Mouse (Mus musculus) gastrocnemius, adult 8-10 months (tissue): ENCODE results near the gene Cnpy3. TPM values are rescaled to one million over a fixed set of nuclear protein-coding genes. Genes with fewer than 3 reads are reported as not detected.
"Not testable (repeated sequence)": the region's sequence is repeated elsewhere in the genome, so short reads cannot be mapped to it uniquely, and the experiment has no call there.

Source experiments
- DNase-seq, 2 experiments: peaks; one replicate each; pipeline ENCODE4 v3.0.0; 2022; ENCODE audit warnings: low spot score in 2 of 2
- total RNA-seq, 4 experiments: library from RNA; stranded (reverse); gene quantifications; 2 replicates each; pipeline ENCODE4 v1.2.4; 2022

Cnpy3 gene
- total RNA-seq, 4 experiments from 2014 or later, result 4.6 to 9.4 (median 6.4) TPM

GRCm38 (mm10) chr17:46767868-46768267, 15.9 kb upstream of the Cnpy3 start:
- DNase-seq, result no peak

GRCm38 (mm10) chr17:46764916-46765315, 12.9 kb upstream of the Cnpy3 start:
- not testable (repeated sequence) for DNase-seq

GRCm38 (mm10) chr17:46763544-46763943, 11.5 kb upstream of the Cnpy3 start, which contains the start of gene Ptcra:
TSS of gene Ptcra (minus strand) at chr17:46763712.
- no peak for DNase-seq

- no peak for DNase-seq
These were observed 6.7 kb upstream of the Cnpy3 start for GRCm38 (mm10) chr17:46758753-46759152.

GRCm38 (mm10) chr17:46751056-46751793, 789 bp downstream of the Cnpy3 start:
- no peak for DNase-seq

- no peak for DNase-seq
These were observed 1.4 kb downstream of the Cnpy3 start for GRCm38 (mm10) chr17:46750580-46750979.

DNA sequence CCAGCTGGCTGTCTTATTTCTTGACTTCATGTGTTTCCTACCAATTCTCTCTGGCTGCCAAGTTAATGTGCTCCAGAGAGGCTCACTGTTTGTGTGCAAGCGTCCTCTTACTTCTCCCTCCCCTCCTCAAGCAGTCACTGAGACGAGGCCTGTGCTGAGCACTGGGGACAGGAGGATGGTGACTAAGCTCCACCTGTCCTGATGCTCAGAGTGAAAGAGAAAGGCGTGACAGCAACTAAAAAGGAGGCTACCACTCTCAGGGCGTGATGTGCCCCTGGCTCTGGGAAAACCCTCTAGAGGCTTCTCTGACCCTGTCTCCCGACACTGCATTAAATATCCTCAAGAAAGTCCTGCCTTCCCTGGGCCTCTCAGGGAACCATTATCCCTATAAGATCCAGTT, 2.7 kb downstream of the Cnpy3 start:
- no peak for DNase-seq

- no peak for DNase-seq
These were observed 4.2 kb downstream of the Cnpy3 start for GRCm38 (mm10) chr17:46747806-46748205.

DNA sequence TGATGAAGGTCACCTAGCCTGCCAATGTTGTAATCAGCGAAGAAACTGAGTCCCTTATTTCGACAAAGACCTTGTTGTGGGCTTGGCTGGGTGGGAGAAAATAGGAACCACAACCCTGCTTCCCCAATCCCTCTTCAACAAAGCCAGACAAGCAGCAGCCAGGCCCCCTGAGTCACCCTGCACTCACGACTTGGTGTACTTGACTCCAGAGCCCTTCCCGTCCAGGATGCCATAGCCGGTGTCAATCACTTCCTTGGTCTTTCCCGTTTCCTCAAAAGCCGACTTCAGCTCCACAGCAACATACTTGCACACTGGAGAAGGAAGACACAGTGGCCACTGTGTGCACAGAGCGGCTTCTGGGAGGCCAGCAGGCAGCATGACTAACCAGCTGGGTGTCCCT, 4.8 kb downstream of the Cnpy3 start:
- no peak for DNase-seq

DNA sequence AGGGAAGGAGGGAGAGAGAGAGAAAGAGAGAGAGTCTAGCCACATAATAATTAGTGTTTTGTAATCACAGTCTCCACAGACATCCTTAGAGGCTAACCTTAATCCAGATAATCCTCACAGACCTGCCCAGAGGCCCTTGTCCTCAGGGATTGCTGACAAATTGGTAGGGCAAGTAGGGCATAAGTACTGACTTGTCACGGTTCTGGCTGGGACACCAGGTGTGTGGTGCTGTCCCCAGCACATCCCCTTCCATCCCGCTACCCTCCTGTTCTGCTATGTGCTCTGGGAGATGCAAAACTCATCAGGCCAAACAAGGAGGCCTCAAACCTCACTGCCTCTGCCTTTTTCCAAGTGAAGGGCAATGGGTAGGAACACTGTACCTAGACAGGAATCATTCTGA, 6.5 kb downstream of the Cnpy3 start:
- DNase-seq, result no peak

DNA sequence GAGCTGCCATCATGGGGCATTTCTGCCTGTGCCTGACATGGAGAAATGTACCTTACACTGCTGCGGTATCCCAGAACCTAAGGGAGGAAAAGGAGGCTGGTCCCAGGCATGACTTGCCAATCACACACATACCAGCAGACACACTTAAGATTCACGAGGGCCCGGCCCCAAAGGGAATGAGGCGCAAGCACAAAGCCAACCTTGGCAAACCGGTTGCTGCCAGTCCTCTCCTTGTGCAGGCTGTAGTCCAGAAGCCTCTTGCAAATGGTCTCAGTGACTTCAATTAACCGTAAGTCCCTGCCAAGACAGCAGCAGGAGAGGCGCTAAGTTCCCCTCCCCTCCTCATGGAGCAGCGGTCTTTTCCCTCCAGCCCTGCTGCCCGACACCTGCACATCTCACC, 9.0 kb downstream of the Cnpy3 start:
- DNase-seq, result no peak

DNA sequence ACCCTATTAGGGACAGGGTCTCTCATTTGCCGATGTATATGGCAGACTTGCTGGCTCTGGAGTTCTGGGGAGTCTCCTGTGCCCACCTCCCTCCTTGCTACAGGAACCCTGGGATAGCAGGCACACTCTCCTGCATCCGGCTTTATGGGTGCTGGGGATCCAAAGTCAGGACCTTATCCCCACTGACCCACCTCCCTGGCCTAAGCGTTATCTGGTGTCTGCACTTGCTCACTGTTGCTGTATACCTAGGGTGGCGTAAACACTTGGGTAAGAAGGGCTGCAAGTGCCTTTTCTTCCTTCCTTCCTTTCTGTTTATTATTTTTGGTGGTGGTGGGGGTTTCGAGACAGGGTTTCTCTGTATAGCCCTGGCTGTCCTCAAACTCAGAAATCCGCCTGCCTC, 10.7 kb downstream of the Cnpy3 start:
- no peak for DNase-seq

DNA sequence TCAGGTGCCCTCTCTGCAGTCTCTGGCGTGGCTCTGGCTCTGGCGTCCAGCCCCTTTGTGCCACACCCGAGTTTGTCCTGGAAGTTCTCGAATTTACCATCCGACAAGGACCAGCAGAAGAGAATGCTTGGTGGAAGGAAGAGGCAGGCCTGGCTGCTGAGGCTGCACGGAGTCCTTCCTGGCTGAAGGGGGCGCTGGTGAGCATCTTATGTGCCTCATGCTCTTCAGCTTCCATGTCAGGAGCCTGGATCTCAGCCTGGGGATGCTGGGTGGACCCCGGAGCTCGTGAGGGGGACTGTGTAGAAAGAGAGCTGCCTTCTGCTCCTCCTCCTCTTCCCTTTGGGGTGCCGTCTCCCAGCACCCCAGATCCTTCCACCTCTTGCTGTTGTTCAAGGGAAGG, 15.9 kb downstream of the Cnpy3 start:
- no peak for DNase-seq

DNA sequence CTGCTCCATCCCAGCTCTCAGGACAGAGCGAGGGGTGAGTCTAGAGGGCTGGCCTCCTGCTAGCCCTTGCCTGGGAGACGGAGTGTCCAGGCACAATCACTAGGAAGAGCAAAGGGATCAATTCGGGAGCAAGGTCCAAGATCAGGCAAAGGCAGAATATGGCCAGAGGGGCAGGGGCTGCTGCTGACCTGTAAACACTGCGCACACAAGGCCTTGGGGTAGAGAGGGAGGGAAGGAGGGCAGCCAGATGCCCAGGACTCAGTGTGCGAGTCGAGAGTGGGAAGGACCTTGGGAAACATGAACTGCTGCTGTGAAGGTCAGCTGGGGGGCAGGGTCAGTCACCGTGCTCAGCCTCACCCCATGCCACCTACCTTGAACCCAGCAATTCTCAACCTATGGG, 16.7 kb downstream of the Cnpy3 start:
- DNase-seq, result no peak

- DNase-seq, result no peak
These were observed 18.0 kb downstream of the Cnpy3 start for GRCm38 (mm10) chr17:46734055-46734454.

DNA sequence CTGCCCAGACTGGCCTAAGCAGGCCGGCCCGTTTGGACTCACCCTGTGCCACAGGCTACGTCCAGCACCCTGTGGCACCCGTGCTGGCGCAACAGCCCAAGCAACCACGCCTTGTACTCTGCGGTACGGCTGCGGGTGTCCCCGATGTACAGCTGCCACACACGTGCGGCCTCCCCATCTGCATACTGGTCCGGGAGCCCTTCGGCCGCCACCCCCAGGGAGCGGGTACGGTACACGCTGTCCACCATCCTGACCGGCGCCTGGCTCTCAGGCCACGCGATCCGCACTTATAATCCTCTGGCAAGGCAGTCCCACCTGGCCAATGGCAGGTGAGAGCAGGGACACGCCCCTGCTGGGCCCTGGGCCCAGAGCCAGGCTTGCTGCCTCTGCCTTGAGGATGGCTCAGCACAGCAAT, 23.1 kb downstream of the Cnpy3 start, which contains the start of gene Gnmt:
Gene Gnmt (minus strand): TSS at position 265 of the 415 bp plus-strand sequence.
- DNase-seq, result no peak

- no peak for DNase-seq
These were observed 23.5 kb downstream of the Cnpy3 start for GRCm38 (mm10) chr17:46728496-46728895.

- no peak for DNase-seq
These were observed 24.0 kb downstream of the Cnpy3 start for GRCm38 (mm10) chr17:46728021-46728420.

DNA sequence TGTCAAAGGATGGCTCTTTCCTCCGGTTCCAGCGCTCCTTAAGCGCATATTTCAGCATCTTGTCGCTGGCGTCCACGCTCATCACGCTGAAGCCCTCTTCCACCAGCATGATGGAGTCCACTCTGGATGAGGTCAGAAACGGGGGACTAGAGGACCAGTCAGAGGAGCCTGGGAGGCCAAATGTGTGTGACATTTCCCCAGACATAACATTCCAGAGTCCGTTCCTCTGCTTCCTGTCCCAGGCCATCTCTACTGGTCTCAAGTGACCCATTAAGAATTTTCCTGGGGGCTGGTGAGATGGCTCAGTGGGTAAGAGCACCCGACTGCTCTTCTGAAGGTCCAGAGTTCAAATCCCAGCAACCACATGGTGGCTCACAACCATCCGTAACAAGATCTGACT, 24.7 kb downstream of the Cnpy3 start:
- no peak for DNase-seq

DNA sequence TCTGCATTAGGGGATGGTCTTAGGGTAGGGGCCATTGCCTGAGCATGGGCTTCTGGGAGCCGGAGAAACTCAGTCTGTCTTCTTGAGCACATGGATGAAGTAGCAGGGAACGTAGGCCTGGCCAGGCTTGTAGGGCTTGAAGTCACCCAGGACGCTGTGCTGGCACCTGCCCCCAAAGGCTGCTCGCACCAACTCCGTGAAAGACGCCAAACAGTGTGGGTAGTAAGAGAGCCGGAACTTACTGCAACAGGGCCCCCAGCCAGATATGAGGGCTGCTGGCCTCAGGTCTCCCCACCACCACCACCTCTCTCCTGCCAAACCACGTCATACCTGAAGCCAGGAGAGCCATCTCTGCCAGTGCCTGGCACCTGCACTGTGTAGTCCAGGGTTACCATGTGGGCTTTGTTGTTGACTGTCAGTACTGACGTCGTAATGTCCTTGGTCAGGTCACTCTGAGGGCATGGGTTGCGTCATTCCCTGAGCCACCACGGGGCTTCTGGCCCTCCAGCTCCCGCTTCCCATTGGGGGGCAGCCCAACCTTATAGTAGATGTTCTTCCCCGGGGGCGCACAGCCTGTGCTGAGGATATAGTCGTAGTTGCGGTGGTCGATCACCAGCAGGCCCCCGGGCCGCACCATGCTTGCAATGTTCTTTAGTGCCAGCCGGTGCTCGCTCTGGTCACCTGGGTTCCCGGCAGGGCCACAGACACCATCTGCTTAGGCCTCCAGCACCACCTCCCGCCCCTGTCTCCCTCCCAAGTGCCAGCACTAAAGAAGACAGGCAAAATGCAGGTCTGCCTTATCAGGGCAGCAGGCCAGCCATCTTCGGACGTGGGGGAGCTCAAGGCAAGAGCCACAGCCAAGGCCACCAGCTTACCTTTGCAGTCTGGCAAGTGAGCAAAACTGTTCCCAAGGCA, 26.0 kb downstream of the Cnpy3 start:
- DNase-seq, result no peak

DNA sequence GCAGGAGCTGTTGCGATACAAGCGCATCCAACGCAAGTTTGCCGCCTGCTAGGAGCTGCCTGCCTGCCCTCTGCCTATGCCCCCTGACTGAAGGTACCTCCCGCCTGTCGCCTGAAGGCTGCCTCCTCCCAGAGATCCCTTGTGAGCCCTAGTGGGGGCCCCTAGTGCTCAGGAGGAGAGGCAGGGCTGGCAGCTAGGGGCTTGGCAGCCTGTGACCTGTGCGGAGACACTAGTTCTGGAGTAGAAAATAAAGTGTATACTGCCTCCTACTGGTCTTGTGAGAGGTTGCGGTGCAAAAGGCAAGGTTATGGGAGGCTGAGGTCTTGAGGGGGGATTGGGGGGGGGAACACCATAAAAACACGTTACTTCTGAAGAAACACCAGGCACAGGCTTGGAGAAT, 26.7 kb downstream of the Cnpy3 start:
- DNase-seq, result no peak

DNA sequence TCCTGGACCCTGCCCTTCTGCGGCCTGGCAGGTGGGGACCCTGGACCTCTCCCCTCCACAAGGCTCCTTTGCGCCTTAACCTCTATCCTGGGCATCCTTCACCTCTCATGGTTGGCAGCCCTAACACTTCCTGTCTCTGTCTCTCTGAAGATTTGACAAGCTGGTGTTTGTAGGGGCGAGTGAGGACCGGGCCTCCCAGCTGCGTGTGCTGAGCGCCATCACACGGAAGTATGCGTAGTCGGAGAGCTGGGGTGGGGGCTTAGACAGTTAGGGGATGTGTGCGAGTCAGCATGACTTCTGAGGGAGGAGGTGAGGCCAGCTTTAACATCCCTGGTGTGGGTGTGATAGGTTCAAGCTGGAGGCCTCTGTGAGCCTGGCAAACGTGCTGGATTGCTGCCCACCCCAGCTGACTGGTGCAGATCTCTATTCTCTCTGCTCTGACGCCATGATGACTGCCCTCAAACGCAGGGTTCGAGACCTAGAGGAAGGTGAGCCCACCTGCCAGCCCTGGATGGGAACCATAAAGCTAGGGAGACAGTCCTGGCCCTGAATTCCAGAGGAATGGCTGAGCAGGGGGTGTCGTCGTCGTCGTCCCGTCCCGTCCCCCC, 27.4 kb downstream of the Cnpy3 start:
- DNase-seq, result no peak
